Mouse (Mus musculus) adipose tissue, adult 10 weeks (tissue): ENCODE results near the gene Ube2l3. TPM values are rescaled to one million over a fixed set of nuclear protein-coding genes. Genes with fewer than 3 reads are reported as not detected.

ENCODE experiments used
- polyA plus RNA-seq: library from polyadenylated mRNA; stranded (reverse); fragments of 350-450 nt; fragmentation: Illumina TruSeq; extraction: RNeasy Lipid Tissue Mini Kit (QIAGEN cat#74804); gene quantifications from one replicate; pipeline ENCODE4 v1.2.3, GENCODE M21; 2014; ENCODE audit warnings: low read depth, low replicate concordance

The Ube2l3 gene
- polyA plus RNA-seq = 118 TPM

DNA sequence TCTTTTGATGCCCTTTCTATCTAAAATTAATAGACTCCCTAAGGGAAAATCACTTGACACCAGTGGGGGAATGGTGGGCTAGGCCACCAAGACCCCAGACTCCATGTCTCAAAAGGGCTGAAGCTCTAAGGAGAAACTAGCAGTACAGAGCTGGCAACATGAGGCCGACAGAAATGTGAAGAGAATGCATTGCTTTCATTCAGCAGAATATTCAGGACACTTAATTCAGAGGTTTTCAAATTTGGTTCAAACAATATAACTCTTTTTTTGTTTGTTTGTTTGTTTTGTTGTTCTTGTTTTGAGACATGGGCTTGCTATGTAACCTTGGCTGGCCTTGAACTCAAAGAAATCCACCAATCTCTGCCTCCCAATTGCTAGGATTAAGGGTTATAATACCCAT lies at the start of gene Ube2l3:
Gene Ube2l3, minus strand, starts transcription at position 101 of the 400 bp plus-strand sequence.

GRCm38 (mm10) chr16:17232794-17233701 lies 30.6 kb upstream of the Ube2l3 start, which contains the start of gene Hic2:
Gene Hic2 (plus strand): TSS chr16:17233572.

DNA sequence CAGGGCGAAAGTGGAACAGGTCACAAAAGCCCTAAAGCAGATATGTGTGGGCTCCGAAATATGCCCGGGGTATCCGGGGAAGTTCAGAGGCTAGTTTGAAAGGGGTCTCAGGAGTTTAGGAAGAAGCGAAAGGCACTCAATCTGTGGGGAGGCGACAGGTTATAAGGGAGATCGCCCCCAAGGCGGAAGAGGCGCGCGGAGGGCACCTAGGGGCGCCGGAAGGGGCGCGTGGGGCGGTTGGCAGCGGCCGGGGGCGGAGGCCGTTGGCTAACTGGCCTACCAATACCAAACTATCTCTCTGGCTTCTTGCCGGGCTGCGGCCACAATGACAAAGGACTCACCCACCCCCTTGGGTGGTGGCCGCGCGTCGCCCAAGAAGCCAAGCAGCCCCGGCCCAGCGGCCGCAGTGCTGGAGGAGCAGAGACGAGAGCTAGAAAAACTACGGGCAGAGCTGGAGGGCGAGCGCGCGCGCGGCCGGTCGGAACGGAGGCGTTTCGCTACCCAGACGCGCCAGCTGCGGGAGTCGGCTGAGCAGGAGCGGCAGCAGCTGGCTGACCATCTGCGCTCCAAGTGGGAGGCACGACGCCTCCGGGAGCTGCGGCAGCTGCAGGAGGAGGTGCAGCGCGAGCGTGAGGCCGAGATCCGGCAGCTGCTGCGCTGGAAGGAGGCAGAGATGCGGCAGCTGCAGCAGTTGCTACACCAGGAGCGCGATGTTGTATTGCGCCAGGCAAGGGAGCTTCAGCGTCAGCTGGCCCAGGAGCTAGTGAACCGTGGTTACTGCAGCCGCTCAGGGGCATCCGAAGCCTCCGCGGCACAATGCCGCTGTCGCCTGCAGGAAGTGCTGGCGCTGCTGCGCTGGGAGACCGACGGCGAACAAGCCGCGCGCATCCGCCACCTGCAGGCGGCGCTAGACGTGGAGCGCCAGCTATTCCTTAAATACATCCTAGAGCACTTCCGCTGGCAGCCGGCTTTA lies 6.2 kb upstream of the Ube2l3 start, which contains the start of gene Rimbp3:
Gene Rimbp3, plus strand, starts transcription at position 215 of the 973 bp plus-strand sequence.

GRCm38 (mm10) chr16:17146772-17147235 lies 55.6 kb downstream of the Ube2l3 start, which contains the start of gene Ccdc116:
Gene Ccdc116 (minus strand): TSS chr16:17147229.

GRCm38 (mm10) chr16:17144339-17144738 lies 58.1 kb downstream of the Ube2l3 start, which contains the start of gene Ydjc:
Gene Ydjc (plus strand): TSS chr16:17144621.

DNA sequence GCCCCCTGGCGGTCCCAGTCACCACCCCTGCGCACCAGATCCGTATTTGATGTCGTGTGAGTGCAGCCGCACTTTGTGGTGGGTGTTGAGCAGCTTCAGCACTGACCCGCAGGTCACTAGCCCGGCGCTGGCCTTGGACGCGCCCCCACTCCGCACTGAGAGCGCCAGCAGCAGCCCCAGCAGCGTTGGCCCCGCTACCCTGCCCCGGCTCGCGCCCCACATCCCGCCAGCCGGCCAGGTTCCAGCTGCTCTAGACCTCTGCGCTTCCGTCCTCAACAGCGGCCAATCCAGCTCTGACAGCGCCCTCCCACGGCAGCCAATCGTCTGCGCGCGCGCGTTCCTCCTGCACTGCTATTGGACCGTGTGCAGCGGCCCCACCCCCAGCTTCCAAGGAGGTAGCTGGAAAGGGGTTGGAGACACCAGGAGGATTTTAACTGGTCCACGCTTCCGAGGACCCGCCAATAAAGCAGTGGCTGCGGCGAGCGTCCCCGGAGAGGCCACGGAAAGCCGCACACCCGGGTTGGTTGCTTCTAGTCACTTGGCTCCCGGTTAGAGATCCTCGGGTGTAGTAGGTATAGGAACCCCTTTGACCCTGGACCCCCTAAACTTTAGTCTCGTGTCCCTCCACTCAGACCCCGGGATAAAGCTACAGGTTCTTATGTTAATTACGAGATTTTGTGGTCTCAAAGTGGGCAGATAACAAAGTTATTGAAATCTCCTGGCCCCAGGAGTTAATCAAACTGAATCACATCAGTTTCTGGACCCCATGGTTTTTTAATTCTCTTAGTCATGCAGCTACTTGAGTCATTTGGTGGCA lies 70.2 kb downstream of the Ube2l3 start, which contains the start of gene Sdf2l1:
Gene Sdf2l1, minus strand, starts transcription at position 295 of the 817 bp plus-strand sequence.

GRCm38 (mm10) chr16:17124871-17125520 lies 77.5 kb downstream of the Ube2l3 start, which contains the start of gene 2610318N02Rik:
Gene 2610318N02Rik (minus strand): TSS chr16:17125167.

DNA sequence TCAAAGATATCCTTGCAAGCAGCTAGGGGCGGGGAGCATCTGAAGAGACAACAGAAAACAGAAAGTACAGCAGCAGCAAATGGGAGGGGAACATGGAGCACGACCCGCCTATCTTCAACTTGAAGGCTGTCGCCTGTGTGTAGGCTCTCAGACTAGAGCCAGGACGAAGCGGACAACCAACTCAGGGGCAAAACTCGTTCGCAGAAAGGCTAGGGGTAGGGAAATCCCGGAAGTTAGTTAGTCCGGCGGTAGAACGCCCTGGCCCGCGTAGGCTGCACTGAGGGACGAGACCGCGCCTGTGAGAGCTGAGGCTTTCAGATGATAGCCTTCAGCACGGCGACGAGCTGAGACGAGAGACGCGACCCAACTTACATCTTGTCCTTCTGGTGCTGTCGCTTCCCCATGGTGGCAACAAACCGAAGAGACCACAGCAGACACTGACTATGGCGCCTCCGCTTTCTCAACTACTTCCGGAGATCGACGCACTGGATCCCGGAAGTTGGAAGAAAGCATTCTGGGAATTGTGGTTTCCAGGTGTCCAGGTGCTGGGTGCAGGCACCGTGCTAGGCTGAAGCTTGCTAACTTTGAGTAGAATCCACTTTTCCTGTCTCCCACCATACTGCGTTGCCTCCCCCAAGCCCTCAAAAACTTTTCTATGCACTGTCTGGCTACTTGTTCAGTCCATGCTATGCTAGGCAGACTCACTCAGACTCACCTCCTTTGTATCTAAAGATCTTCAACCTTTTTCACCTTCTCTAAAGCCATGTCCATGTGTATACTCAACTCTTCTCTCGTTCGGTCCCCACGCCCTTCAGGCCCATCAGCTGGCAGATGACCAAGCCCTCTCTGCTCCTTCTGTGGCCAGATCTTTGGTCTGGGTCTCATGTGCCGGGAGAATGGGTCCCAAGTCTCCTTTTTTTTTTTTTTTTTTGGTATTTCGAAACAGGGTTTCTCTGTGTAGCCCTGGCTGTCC lies 91.4 kb downstream of the Ube2l3 start, which contains the start of gene Ppil2:
Gene Ppil2, minus strand, starts transcription at position 487 of the 973 bp plus-strand sequence.

Other genes starting within 250 kb of the Ube2l3 start
- gene Mapk1, start 219.3 kb downstream of the Ube2l3 start, polyA plus RNA-seq = 101 TPM
- gene Ypel1, start 133.0 kb downstream of the Ube2l3 start, polyA plus RNA-seq = 9.1 TPM
- gene Ppil2, start 91.4 kb downstream of the Ube2l3 start, polyA plus RNA-seq = 61.7 TPM
- 33.2 TPM for gene 2610318N02Rik, start 77.5 kb downstream of the Ube2l3 start, polyA plus RNA-seq
- 116 TPM for gene Sdf2l1, start 70.3 kb downstream of the Ube2l3 start, polyA plus RNA-seq
- gene Ydjc, start 58.0 kb downstream of the Ube2l3 start, polyA plus RNA-seq = 3.0 TPM
- 3.8 TPM for gene Ccdc116, start 55.4 kb downstream of the Ube2l3 start, polyA plus RNA-seq
- 4.1 TPM for gene Rimbp3, start 6.0 kb upstream of the Ube2l3 start, polyA plus RNA-seq
- 2.4 TPM for gene Hic2, start 30.9 kb upstream of the Ube2l3 start, polyA plus RNA-seq
- 25.0 TPM for gene Tmem191c, start 73.4 kb upstream of the Ube2l3 start, polyA plus RNA-seq
- gene Serpind1, start 128.7 kb upstream of the Ube2l3 start, polyA plus RNA-seq = not detected
- 29.0 TPM for gene Snap29, start 203.3 kb upstream of the Ube2l3 start, polyA plus RNA-seq
- 71.9 TPM for gene Pi4ka, start 203.7 kb upstream of the Ube2l3 start, polyA plus RNA-seq
- 16.4 TPM for gene Crkl, start 249.3 kb upstream of the Ube2l3 start, polyA plus RNA-seq